In genomic region chr9:83727462-83728189, GRCm38 (mm10) we compare ENCODE assay signal across 8 mouse cellular contexts.
A peak's percentile ranks its signal among the peaks of the same experiment; 100 is the strongest.
DNase-seq lines count a peak whose midpoint lies in the region; ATAC-seq lines count a peak whose summit lies in the region.

No protein-coding gene starts in this region.

- H3K4me2 ChIP-seq in forebrain, embryonic 13.5 days = peak overlapping the region; percentile 58
- peak overlapping the region; percentile 61 for H3K4me2 ChIP-seq in neural tube, embryonic 15.5 days

- H3K4me1 ChIP-seq in forebrain, embryonic 13.5 days = peaks cover 9% of the 10 kb centered on the region; the same call in 1 of the 2 replicates
- peaks cover 10% of the 10 kb centered on the region for H3K4me1 ChIP-seq in neural tube, embryonic 15.5 days

- H3K4me3 ChIP-seq in forebrain, embryonic 13.5 days = peak overlapping the region; percentile 25
- H3K4me3 ChIP-seq in neural tube, embryonic 15.5 days (replicated peaks) = peak overlapping the region; percentile 34

- H3K9ac ChIP-seq in forebrain, embryonic 13.5 days = 0 out of 2 replicates have a peak overlapping the region, but pooled peaks have one; percentile 26
- H3K9ac ChIP-seq in neural tube, embryonic 15.5 days (replicated peaks) = peak overlapping the region; percentile 28

- H3K27me3 ChIP-seq in forebrain, embryonic 13.5 days = no peaks in the 10 kb centered on the region
- H3K27me3 ChIP-seq in neural tube, embryonic 15.5 days (replicated peaks) = no peaks in the 10 kb centered on the region

- H3K27ac ChIP-seq in forebrain, embryonic 13.5 days = no peak overlapping the region
- no peak overlapping the region for H3K27ac ChIP-seq in neural tube, embryonic 15.5 days (replicated peaks)

- 12% methylated on average over 14 of the region's 14 CpGs for WGBS in forebrain, embryonic 13.5 days
- whole genome bisulfite sequencing in neural tube, embryonic 15.5 days = 11% methylated on average over 14 of the region's 14 CpGs

- DNase-seq in MN1 (ENCODE audit: low spot score) = peak; percentile 73
- DNase-seq in heart, postnatal 36 days = peak; percentile 54 to 63
- DNase-seq in layer of hippocampus, adult 11-12 months (ENCODE audit: low spot score) = peak; percentile 70
- DNase-seq in lung, adult 18-20 months = peak; percentile 37 to 53
- peak; percentile 65 for DNase-seq in thymus, postnatal 4 days

- no peaks in the 10 kb centered on the region for H3K9me3 ChIP-seq in forebrain, embryonic 13.5 days (replicated peaks)
- H3K9me3 ChIP-seq in neural tube, embryonic 15.5 days (replicated peaks) = no peaks in the 10 kb centered on the region

- peak; percentile 94 for ATAC-seq in cerebellum, adult (ENCODE audit: insufficient number of reproducible peaks, low FRiP score, low TSS enrichment)
- ATAC-seq in forebrain, embryonic 13.5 days = peak; percentile 93
- ATAC-seq in neural tube, embryonic 15.5 days (ENCODE audit: low FRiP score) = peak; percentile 91

- intact Hi-C loops in heart, postnatal 36 days (cut with DNase I) = no loop called here

- H3K36me3 ChIP-seq in forebrain, embryonic 13.5 days (ENCODE audit: poor library complexity, severe bottlenecking) = no peaks in the 10 kb centered on the region
- H3K36me3 ChIP-seq in neural tube, embryonic 15.5 days = no peaks in the 10 kb centered on the region
